Mouse (Mus musculus) heart, adult 2 months (tissue): ENCODE data around the gene Nr1h4.

Experiments
- CTCF ChIP-seq: fragments of 200-600 bp; IDR thresholded peaks from 2 replicates; pipeline ENCODE4 v1.8.1; 2022; ENCODE audit warnings: antibody characterized with exemption, mild to moderate bottlenecking, moderate library complexity
- POLR2A ChIP-seq: fragments of 200-500 bp; IDR thresholded peaks from 2 replicates; pipeline ENCODE4 v1.6.1; 2011; ENCODE audit warnings: mild to moderate bottlenecking, low read depth, low read length, control low read depth; ENCODE audit not compliant: insufficient read depth

DNA sequence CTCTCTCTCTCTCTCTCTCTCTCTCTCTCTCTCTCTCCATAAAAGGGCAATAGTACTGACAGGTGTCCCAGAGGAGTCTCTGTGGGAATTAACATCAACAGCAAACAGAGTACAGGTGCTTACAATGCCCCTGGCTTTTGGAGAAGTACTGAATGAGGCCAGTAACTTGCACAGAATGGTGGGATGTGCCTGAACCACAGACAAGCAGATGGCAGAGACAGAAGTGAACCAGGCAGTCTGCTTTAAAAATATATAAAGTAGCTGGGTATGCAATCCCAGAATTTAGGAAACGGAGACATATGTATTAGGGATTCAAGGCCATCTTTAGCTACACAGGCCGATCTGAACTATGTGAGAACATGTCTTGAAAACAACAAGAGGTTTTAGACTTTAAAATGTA lies 22.8 kb downstream of the Nr1h4 start:
- TF ChIP-seq POLR2A (no peak), CTCF (no peak)
